Mouse (Mus musculus) left cerebral cortex, adult 9 months (tissue): ENCODE results near the gene Gm37240.

Source experiments
- DNase-seq, 2 experiments: peaks; one replicate each; pipeline ENCODE4 v3.0.0; 2022; ENCODE audit warnings: low spot score in 2 of 2

Gm37240 gene

DNA sequence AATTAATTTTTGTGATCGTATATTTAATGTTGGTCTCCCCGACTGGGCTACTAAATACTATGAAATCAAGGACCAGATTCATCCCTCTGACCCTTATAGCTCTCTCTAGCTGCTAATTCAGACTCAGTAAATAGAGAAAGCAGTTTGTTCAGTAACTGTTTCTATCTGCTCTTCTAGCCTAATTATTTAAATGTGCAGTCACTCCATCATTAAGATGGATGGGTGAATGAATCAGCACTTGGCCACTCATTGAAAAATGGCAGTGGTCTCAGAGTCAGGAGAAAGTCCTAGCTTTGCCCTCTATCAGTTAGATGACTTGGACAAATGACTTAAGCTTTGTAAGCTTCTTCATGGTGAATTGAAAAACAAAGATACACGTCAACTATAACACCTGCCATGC, 387.2 kb downstream of the Gm37240 start:
- no peak for DNase-seq

DNA sequence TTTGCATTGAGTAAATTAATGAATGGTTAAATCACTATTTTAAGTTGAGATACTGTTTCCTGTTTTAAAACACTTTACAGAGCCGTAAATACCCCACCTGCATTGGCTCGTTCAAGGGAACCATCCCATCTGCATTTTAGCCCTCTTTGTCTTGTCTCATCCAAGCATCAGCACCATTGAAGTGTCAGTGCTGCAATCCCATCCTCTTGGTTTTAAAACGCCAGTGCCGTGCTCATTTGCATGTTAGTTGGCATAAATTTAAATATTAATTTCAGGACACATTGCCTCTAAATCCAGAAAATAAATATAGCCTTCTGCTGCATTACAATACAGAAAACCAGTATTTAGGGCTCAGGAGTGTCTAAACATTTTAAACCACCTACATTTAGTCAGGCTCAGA, 391.2 kb downstream of the Gm37240 start:
- DNase-seq = no peak

DNA sequence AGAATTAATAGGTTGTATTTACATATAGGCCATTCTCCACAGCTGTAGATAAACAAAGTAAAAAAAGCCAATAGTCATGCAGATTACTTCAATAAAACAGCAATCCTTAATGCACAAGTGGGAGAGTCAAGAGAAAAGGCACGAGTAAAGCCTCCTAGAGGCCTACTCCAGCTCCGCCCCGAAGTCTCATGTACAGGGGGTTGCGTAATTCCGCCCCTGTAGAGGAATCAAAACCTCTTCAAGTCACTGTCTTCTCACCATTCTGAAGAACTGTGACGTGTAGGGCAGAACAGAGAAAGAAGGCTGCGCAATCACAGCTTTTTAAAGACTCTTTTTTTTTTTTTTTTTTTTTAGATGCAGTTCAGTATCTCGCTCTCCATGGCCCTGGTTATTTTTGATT, 393.5 kb downstream of the Gm37240 start:
- DNase-seq = no peak

DNA sequence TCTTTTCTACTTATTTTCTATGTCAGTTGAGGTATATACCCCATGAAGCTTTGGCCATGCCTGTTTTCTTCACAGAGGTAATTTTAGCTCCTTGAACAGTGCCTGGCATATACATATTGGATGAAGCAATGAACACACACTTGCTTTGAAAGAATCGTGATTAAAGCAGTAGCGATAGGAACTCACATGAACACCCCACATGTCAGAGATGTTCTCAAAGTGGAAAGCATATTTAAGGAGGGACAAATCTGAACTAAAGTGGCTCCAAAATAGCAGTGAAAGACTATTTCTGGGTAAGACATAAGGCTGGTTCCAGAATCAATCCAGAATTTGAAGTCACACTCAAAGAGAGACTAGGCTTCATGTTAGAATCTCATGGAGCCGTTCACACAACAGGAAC, 397.1 kb downstream of the Gm37240 start:
- peak in 1 of 2 experiments; percentile 58 for DNase-seq

DNA sequence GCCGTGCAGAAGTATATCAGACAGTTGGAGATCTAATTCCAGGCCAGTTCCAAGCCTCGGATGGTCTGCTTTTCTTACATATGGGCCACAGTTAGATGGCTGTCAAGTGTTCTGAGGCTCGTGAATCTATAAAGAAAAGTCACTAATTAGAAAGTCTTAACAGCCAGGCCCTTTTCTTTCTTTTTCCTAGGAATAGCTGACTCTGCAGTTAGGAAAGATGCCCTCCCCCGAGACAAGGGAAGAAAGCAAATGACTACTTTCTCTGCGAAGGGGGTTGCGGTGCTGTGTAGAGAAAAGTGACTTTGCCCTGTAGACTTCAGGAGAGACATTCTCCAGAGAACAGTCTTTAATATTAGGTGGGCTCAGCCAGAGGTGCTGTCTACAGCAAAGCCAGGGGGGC, 399.9 kb downstream of the Gm37240 start:
- no peak for DNase-seq

DNA sequence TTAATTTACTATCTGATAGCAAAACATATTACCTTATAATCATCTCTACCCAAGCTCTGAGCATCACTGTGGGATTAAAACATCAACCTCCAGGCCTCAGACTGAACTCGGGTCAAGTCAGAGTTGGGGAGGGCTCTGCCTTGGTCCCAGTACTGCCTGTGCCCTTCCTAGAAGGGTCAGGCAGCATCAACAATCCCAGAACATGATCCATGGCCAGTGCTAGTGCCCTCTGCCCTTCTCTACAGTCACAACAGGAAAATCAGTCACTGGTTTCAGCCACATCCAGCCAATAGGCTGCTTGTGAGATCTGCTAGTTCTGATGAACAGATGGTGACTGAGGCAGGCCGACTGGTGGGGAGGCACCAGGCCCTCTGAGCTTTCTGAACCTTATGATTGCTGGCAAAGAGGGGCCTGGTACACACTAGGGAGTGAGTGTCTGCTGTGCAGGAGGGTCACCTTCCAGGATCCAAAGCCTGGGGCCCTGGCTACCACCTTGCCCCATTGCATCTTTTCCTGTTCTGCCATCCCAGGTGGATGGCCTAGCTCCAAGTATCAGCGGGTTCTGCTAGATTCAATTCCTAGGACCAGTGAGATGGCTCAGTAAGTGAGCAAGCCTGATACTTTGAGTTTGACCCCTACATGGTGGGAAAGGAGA, 401.7 kb downstream of the Gm37240 start:
- no peak for DNase-seq

DNA sequence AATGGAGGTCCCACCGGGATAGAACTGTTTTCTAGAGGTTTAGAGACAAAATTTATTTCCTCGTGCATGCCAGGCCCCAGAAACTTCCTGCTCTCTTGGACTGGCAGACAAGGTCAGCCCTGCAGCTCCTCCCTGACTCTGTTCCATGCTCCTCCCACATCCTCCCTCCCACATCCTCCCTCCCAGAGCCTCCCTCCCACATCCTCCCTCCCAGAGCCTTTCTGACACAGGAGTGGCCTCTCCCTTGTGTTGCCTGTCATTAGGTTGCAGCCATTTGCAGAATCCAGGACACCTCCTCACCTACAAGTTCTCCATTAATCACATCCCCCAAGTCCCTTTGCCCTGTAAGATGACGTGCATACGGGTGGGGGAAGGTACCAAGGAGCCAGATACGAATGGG, 404.7 kb downstream of the Gm37240 start:
- no peak for DNase-seq

DNA sequence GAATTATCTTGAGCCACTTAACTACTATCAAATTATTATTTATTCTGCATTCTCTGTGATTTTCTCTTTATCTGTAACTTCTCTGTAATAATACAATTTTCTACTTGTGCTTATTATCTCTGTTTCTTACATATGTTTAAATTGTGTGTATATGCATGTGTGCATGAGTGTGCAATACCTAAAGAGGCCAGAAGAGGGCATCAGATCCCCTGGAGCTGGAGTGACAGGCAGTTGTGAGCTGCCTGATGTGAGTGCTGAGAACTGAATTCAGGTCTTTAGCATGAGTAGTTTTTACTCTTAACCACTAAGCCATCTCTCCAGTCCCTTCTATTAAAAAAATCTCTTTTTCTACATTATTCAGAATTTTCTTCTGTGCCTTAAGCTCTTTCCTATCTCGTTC, 406.7 kb downstream of the Gm37240 start:
- no peak for DNase-seq

DNA sequence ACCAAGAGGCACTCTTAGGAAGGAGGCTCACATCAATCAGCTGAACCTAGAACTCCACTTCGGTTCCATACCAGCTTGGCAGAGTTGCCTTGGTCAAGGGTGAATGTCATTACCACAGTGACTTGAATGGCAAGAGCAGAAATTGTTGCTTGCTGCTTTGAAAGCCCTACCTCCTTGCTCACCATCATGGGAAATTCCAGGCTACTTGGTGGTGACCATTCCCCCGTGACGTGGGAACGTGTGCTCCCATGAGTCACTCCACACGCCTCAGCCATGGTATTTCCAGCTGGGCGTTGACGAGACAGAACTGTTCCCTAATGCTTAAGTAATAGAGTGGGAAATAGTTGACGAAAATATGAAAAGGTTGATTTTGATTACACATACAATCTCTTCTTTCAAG, 408.6 kb downstream of the Gm37240 start:
- DNase-seq = no peak

DNA sequence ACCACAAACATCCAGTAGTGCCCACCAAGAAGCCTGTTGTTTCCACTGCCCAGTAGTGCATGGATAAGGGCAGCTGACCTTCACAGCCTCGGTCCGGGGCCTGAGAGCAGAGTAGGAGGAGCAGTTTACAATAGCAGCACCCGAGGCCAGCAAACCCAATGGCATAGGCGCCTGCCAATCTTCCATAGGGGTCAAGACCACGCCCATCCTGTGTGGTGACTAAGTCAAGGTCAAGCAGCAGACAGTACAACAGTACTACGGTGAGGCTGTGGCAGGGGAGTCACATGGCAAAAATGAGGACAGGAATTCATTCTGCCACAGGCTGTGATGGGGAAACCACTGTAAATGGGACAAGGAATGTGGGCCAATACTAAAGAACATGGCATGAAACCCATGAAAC, 417.6 kb downstream of the Gm37240 start:
- DNase-seq = no peak

DNA sequence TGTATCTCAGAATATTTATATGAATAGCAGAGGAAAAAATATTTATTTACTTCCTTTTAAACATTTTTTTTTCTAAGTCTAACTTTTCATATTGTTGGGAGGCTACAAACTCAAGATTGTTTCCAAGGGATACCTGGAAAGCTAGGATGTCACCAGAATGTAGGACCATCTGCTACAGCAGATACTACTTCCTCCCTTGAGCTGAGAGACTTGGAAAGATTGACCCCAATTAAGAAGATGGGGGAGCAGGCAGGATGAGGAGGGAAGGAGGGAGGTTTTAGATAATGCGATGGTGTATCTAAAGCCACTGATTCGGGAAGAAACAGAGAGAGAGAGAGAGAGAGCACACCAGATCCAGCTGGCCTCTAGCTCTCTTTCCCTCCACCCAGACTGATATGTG, 418.3 kb downstream of the Gm37240 start:
- DNase-seq = no peak

DNA sequence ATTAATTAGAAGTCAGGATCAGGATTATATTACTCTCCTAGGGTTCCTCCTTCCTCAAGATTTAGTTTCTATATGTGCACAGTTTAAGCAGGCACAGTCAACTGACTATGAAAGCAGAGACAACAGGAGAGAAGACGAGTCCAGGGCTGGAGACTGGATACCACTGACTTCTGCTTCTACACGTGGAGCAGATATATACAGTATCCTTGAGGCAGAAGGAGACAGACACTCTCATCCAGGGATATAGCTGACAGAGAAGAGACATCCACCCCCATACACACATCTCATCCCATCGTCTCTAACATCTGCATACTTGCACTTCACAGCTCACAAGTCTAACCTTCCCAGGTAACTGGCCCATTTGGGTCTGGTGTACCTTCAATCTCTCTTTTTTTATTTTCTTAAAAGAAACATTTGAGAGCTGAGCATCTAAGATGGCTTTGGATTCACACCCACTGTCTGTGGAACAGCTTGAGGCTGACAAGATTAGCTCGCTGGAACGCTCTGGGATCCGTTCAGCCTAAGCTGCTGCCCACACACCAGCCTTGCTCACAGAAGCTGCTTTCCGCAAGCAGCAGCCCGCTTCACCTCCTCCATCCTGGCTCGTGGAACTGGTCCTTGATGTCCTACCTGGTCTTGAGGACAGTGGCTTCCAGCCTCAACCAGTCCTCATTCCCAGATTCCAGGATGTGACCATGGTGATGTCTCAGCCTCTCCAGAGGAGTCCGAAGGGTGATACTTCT, 421.9 kb downstream of the Gm37240 start:
- peak; percentile 81 to 91 for DNase-seq

DNA sequence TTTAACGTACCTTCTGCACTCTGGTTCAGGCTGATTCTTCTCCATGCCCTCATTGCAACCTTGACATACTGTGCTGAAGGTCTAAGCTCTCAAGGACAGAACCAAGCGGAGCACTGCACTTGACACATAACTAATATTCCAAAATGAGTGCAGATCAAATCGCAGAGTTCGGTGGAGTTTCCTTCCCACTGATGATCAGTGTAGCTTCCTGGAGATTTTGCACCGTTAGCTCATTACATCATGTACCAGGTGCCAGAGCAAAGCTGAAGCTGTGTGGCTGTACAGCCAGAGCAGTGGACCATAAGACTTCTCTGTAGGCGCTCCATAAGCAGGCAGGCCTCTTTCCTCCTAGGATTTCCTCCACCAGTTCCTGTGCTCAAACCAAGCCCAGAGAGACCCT, 427.3 kb downstream of the Gm37240 start:
- no peak for DNase-seq

DNA sequence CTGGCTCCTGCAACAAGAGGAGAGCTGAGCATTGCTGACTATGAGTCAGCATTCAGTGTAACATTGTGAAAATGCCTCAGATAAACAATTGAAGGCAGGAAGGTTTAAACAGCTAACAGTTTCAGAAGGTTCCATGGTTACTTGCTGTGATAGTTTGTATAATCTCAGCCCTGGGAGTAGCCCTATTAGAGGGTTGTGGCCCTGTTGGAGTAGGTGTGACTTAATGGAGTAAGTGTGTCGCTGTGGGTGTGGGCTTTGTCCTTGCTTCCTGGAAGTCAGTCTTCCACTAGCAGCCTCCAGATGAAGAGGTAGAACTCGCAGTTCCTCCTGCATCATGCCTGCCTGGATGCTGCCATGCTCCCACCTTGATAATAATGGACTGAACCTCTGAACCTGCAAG, 430.3 kb downstream of the Gm37240 start:
- DNase-seq = no peak

DNA sequence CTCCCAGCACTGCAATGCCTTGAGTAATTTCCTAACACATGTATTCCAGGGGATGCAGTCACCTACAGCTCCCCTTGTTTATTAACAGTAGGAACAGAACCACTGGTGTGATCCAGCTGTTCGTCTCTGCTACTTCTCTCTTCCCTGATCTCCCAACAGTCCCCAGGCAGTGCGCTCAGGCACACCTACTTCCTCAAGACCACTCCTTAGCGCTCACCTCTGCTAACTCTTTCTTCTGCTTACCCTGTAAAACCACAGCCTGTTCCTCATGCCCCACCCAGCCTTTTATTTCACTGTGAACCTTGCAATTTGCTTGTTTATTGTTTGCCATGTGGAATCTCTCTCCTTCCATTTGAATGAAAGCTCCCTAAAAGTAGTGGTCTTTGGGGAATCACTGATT, 431.9 kb downstream of the Gm37240 start:
- no peak for DNase-seq

DNA sequence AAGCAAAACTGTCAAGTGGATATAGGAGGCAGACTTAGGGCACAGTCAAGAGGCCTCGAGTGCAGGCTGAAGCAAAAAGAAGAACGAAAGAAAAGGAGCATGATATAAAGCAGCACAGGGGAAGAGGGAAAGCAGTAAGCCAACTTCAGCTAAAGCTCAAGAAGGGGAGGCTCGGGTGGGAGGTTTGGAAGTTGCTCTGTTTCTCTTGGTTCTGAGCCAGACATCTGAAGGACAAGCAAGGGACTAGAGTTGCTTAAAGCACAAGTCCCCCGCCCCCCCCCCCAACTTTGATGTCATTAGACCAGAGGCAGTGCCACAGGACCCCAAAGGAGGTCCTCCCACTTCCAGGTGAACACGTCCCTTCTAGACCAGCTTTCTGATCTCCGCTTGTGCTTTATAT, 433.3 kb downstream of the Gm37240 start:
- no peak for DNase-seq

DNA sequence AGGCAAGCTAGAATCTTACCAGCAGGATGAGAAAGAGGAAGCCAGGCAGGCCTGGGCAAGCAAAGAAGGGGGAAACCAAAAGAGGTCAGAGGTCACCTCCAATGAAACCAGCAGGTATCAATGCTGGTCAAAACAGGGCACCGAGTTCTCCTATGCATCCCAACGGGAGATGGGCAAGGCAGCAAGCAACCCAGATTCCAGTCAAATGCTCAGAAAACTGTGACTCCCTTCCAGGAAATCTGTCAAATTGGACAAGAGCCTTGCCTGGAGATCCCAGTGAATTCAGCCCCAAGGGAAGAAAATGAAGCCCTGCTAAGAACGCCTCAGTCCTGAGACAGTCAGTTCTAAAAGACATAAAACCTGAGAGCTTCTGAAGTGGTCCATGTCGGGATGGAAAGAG, 437.9 kb downstream of the Gm37240 start:
- DNase-seq = no peak

DNA sequence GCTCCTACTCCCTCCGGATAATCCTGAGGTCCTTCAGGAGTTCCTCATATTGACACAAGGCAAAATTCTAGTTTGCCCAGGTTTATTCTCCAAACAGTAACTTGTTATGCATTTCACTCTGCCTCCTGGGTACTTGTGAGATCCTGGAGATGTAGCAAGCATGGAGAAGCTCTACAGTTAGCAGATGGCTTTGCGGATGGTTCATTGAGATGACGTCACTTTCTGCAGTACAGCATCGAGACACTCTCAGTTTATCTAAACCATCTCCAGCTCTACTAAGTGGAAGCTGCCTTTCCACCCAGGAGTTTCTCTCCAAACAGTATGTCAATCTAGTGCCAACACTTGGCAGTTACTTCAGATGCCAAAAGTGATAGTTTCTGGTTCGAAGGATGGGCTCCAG, 444.5 kb downstream of the Gm37240 start:
- no peak for DNase-seq

DNA sequence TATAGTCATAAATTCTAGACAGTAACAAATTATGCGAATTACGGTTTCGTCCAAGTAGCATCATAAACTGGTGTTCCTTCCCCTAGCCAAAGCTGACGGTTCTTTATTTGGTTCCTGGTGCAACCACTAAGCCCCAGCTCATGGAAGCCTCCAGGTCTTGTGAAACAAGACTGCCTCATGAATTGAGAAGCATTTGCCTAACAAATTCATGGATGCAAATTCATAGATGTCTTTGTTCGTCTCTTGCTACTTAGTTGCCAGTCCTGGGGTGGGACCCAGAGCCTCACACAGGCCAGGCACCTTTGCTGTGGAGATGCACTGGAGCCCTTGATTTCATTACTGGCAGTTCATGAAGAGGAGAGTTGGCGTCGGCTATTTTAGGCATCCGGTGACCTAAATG, 445.1 kb downstream of the Gm37240 start:
- DNase-seq = no peak

DNA sequence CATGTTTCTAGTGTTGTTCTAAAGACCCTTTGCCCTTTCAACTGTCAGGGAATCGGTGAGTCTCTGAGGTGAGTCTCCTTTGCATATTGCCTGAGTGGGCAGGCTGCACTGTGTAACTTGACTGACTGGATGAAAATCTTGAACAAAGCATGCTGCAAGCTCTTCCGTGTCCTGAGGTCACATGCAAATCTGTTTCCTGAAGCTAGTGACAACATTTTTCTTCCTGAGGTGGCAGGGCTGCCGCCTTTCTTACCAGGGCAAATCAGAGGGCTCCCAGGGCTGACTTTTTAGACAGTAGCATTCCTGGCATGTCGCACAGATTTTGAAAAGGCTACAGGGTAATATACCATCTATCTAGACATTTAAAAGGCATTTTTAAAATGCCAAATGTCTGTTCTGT, 451.9 kb downstream of the Gm37240 start:
- no peak for DNase-seq

DNA sequence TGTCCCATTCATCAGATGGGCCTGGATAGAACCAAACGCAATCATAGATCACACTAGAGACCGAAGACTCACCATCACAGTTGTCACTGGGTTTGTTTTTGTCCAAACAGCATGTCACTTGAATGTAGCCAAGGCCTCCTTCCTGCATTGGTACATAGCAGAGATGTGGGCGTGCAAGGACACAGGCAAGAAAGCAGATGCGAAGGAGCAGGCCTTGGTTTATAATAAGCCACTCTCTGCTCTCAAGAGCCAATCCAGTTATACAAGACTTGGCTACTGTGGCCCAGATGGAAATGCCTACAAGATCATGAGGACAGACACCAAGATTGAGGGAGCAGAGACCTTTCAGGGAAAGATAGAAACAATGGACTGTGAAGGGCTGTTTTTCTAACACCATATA, 456.1 kb downstream of the Gm37240 start:
- DNase-seq = no peak

DNA sequence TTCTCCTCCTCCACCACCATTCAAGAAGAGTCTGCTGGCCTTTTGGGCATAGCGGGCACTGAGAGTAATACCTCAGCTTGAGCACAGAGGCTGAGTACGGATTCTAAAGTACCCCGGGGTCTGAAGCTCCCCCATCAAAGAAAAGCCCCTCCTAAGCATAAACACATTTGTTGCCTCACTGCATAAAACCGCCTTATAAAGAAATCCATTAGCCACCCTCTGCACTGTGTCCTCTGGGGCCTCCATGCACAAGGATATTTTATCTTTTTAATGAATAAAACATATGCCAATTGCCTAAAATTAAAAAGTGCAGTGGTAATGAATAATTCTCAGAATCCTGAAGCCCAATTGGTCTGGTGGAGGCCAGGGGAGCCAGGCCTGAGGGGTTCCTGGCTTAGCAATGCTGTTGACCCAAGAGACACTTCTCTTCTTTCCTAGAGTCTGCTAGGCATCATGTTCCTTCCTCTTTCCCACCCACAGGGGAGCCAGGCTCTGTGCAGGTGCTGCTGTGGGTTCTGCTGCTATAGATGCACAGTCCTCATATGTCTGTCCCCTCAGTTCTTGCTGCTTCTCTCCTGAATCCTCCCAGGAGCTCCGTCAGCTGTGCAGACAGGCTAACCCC, 463.8 kb downstream of the Gm37240 start:
- DNase-seq = no peak

DNA sequence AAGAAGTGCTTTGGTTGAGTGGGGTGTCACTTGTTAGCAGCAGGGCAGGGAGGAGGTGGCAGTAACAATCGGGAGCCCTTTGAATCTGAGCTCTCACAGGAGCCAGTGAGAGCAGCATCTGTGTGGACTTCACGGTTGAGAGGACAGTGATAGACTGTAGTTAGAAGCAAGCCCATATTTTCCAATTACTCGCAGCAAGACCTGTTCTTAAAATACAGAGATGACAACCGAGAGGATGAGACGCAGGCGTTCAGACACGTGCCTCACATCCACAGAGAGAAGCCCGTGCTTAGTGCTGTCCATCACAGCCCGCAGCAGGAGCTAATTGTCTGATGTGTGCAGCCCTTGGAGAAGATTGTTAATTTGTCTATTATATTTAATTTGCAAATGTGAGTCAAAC, 465.9 kb downstream of the Gm37240 start:
- peak; percentile 39 to 47 for DNase-seq
